ENCODE assay signal across 8 mouse cellular contexts in the genomic region with DNA sequence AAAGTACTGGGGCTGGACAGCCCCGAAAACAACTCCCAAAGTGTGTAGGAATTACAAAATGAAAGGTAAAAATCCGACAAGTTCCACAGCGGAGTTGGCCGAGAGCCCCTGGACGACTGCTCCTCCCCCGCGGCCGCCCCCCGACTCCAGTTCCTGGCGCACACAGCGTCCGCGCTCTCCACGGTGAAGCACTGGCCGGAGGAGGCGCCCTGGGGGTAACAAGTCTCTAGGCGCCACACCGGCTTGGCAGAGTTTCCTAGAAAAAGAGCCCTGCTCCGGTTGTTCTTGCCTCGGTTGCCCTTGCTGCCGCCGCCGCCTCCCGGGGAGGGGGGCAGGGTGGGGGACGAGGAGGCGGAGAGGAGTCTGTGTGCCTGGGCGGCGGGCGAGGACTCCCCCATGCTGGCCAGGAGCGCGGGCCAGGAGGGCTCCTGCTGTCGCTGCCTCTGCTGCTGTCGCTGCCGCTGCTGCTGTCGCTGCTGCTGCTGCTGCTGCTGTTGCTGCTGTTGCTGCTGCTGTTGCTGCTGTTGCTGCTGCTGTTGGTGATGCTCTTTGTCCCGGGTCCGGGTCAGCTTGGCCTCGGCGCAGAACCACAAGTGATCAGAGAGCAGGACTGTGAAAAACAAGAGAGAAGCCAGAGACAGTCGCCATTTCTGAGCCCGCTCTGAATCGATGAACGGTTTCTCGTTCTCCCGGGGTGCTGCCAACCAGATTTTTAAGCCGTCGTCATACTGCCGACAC. TPM values are rescaled to one million over a fixed set of nuclear protein-coding genes. Genes with fewer than 3 reads are reported as not detected.
DNase-seq lines count a peak whose midpoint lies in the region; ATAC-seq lines count a peak whose summit lies in the region.

No protein-coding gene starts in this region.

- H3K4me1 ChIP-seq in neural tube, embryonic 13.5 days (replicated peaks), result peaks cover 37% of the 10 kb centered on the region

- ATAC-seq in neural tube, embryonic 13.5 days (ENCODE audit: low read depth), result peak; percentile 15; the same call in 1 of the 2 replicates
- ATAC-seq in granulocyte monocyte progenitor cell, adult 5-6 weeks (replicated peaks; ENCODE audit: poor library complexity, severe bottlenecking), result no peak
- no peak for ATAC-seq in inflammation-experienced regulatory T-cells, adult 6 months

- H3K9ac ChIP-seq in neural tube, embryonic 13.5 days, result peak overlapping the region; percentile 91

- WGBS in neural tube, embryonic 13.5 days, result under 1% methylated on average over 46 of the region's 48 CpGs

- H3K27ac ChIP-seq in neural tube, embryonic 13.5 days (replicated peaks), result peak overlapping the region; percentile 91

- H3K27me3 ChIP-seq in neural tube, embryonic 13.5 days, result peaks cover 21% of the 10 kb centered on the region

- intact Hi-C loops in left cerebral cortex, postnatal 10 days (cut with DNase I), result loop anchor here (5.0 to 10.0 kb wide), 3 partner anchors 164 to 533 kb away; no protein-coding TSS in a partner anchor

- no peaks in the 10 kb centered on the region for H3K36me3 ChIP-seq in neural tube, embryonic 13.5 days

- H3K9me3 ChIP-seq in neural tube, embryonic 13.5 days, result no peaks in the 10 kb centered on the region

- peak; percentile 13 to 18 for DNase-seq in kidney, postnatal 4 days
- DNase-seq in kidney, adult 18-20 months, result no peak
- peak; percentile 74 for DNase-seq in cerebellum, adult 9-11 months
- DNase-seq in frontal cortex, postnatal 14 days (ENCODE audit: low spot score in 2 of 2), result peak; percentile 36 to 55
- peak; percentile 32 to 62 for DNase-seq in left cerebral cortex, postnatal 10 days (ENCODE audit: extremely low spot score in 1 of 2, low spot score in 2 of 2)

- H3K4me3 ChIP-seq in neural tube, embryonic 13.5 days, result peak overlapping the region; percentile 76

- H3K4me2 ChIP-seq in neural tube, embryonic 13.5 days, result peak overlapping the region; percentile 87

RNA-seq across cellular contexts. Expression of a gene that starts 0.5 kb away (rescaled TPM):
- total RNA-seq in left cerebral cortex, postnatal 10 days (2021), result 100 to 1,000 TPM in 1 of 2 experiments, 10 to 100 TPM in 1; 91.8 to 105 TPM
- 18.4 and 19.7 TPM in 2 replicates for polyA plus RNA-seq in neural tube, embryonic 13.5 days (2015; fragmentation: Nextera tagmentation; extraction: Ambion mirVana)
- not detected in 2 replicates for total RNA-seq in granulocyte monocyte progenitor cell, adult 5-6 weeks (2014; fragmentation: Nextera tagmentation)
- total RNA-seq in granulocyte monocyte progenitor cell, adult 5-6 weeks (2017), result not detected in 2 replicates
- polyA plus RNA-seq in inflammation-experienced regulatory T-cells, adult 6 months (2017; shearing (Covaris generic)), result under 1 TPM in 1 of 3 experiments, not detected in 2; 0.13 TPM

Comparison
In these comparisons a context has a peak if more than half of its experiments do, and no peak if none do; other contexts are left out.
1. RNA of a gene that starts 0.5 kb away (total RNA-seq): 91.8 to 105 TPM in left cerebral cortex, postnatal 10 days; not detected in granulocyte monocyte progenitor cell, adult 5-6 weeks; every median in the first group is over 10 times any median in the second.